Mouse (Mus musculus) stomach, embryonic 15.5 days (tissue): ENCODE measurements at regions not wholly inside any gene's neighbourhood (a gene's known extent, or its start where the extent isn't known, plus 50 kb on each side); places are given as distances from the start of the nearest gene placed in this dataset.
A peak's percentile ranks its signal among the peaks of the same experiment; 100 is the strongest.

Experiments
- ATAC-seq: fragments of 200-750 bp; cut with Nextera tagmentation; 2 replicates; pipeline ENCODE4 v1.8.0; 2017; ENCODE audit warnings: low read depth, moderate number of reproducible peaks, moderate TSS enrichment; ENCODE audit not compliant: insufficient read depth, low FRiP score
- H3K27ac ChIP-seq: fragments of 300-500 bp; sonication (generic); 2 replicates; pipeline ENCODE4 v1.5.1; 2015; ENCODE audit warnings: mild to moderate bottlenecking, inconsistent platforms
- H3K27me3 ChIP-seq: fragments of 300-500 bp; sonication (generic); replicated peaks from 2 replicates; pipeline ENCODE4 v1.6.1; 2015; ENCODE audit warnings: inconsistent platforms
- H3K36me3 ChIP-seq: fragments of 300-500 bp; sonication (generic); 2 replicates; pipeline ENCODE4 v1.6.1; 2015; ENCODE audit warnings: inconsistent platforms
- H3K4me1 ChIP-seq: fragments of 300-500 bp; sonication (generic); 2 replicates; pipeline ENCODE4 v1.6.1; 2015; ENCODE audit warnings: inconsistent platforms
- H3K4me2 ChIP-seq: fragments of 300-500 bp; sonication (generic); 2 replicates; pipeline ENCODE4 v1.6.1; 2015; ENCODE audit warnings: mild to moderate bottlenecking, inconsistent platforms
- H3K4me3 ChIP-seq: fragments of 300-500 bp; sonication (generic); replicated peaks from 2 replicates; pipeline ENCODE4 v1.5.1; 2015; ENCODE audit warnings: inconsistent platforms
- H3K9ac ChIP-seq: fragments of 300-500 bp; sonication (generic); 2 replicates; pipeline ENCODE4 v1.6.1; 2015; ENCODE audit warnings: inconsistent platforms
- H3K9me3 ChIP-seq: fragments of 300-500 bp; sonication (generic); 2 replicates; pipeline ENCODE4 v1.6.1; 2016; ENCODE audit warnings: inconsistent platforms
- WGBS: fragments of 180-500 bp; shearing (Covaris S2); methylation state at CpG from one replicate; pipeline ENCODE4 v1.1.7; 2015; 5-methylcytosine and 5-hydroxymethylcytosine counted together

GRCm38 (mm10) chr4:7751208-7751607 is 487.6 kb downstream of the Car8 start:
- H3K4me3 ChIP-seq: no peak overlapping the region
- no peaks in the 10 kb centered on the region for H3K27me3 ChIP-seq
- 76% methylated on average over 1 of the region's 1 CpGs for WGBS
- H3K4me2 ChIP-seq: no peak overlapping the region
- no peaks in the 10 kb centered on the region for H3K4me1 ChIP-seq
- H3K36me3 ChIP-seq: no peaks in the 10 kb centered on the region
- ATAC-seq: no peak
- no peak overlapping the region for H3K9ac ChIP-seq
- H3K27ac ChIP-seq: no peak overlapping the region
- no peaks in the 10 kb centered on the region for H3K9me3 ChIP-seq

DNA sequence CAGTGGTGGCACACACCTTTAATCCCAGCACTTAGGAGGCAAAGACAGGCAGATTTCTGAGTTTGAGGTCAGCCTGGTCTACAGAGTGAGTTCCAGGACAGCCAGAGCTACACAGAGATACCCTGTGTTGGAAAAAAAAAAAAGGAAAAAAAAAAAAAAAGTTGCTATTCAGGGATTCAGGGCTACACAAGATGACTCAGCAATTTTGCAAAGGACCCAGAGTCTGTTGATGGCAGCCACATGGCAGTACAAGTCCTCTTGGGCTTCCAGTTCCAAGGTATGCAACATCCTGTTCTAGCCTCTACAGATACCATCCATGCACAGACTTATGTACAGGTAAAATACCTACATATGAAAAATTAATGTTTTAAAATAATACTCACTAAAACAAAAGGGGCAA is 515.9 kb downstream of the Car8 start:
- no peak overlapping the region for H3K4me2 ChIP-seq
- ATAC-seq: no peak
- H3K4me3 ChIP-seq: no peak overlapping the region
- no peaks in the 10 kb centered on the region for H3K27me3 ChIP-seq
- no peaks in the 10 kb centered on the region for H3K9me3 ChIP-seq
- no peak overlapping the region for H3K9ac ChIP-seq
- H3K27ac ChIP-seq: no peak overlapping the region
- H3K4me1 ChIP-seq: no peaks in the 10 kb centered on the region
- no peaks in the 10 kb centered on the region for H3K36me3 ChIP-seq

- H3K27me3 ChIP-seq: no peaks in the 10 kb centered on the region
- no peaks in the 10 kb centered on the region for H3K9me3 ChIP-seq
- no peak overlapping the region for H3K4me2 ChIP-seq
- ATAC-seq: no peak
- no peaks in the 10 kb centered on the region for H3K4me1 ChIP-seq
- H3K36me3 ChIP-seq: no peaks in the 10 kb centered on the region
- no peak overlapping the region for H3K9ac ChIP-seq
- H3K4me3 ChIP-seq: no peak overlapping the region
- WGBS: 80% methylated on average over 4 of the region's 4 CpGs
- H3K27ac ChIP-seq: no peak overlapping the region
These were observed 550.3 kb downstream of the Car8 start for GRCm38 (mm10) chr4:7688516-7688915.

DNA sequence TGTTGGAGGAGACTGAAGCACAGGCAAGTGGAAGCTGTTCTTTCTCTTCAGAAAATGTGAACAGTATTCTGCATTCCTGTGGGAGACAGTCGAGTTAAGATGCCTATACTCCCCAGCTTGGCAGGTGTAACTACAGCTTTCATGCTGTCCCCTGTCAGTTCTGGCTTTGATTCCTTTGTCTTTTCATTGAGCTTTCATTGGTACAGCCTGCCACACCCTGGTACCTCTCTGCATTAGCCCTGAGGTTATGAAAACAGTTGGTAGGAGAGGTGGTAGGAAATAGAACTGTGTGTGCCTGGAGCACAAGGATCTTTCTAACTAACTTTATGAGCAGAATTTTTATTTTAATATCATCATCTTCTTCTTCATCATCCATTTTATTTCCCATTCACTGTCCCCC is 551.6 kb downstream of the Car8 start:
- ATAC-seq: no peak
- no peaks in the 10 kb centered on the region for H3K4me1 ChIP-seq
- H3K27ac ChIP-seq: no peak overlapping the region
- no peaks in the 10 kb centered on the region for H3K9me3 ChIP-seq
- H3K36me3 ChIP-seq: no peaks in the 10 kb centered on the region
- H3K27me3 ChIP-seq: no peaks in the 10 kb centered on the region
- no peak overlapping the region for H3K4me3 ChIP-seq
- H3K9ac ChIP-seq: no peak overlapping the region
- H3K4me2 ChIP-seq: no peak overlapping the region
- 72% methylated on average over 1 of the region's 1 CpGs for WGBS

- Histone ChIP-seq H3K9ac (no peak overlapping the region), H3K27me3 (no peaks in the 10 kb centered on the region), H3K9me3 (no peaks in the 10 kb centered on the region), H3K4me2 (no peak overlapping the region), H3K27ac (peak overlapping the region; percentile 67), H3K4me1 (0 out of 2 replicates have a peak, but pooled peaks cover 6% of the 10 kb centered on the region), H3K36me3 (no peaks in the 10 kb centered on the region), H3K4me3 (no peak overlapping the region)
- peak; percentile 28; the same call in 1 of the 2 replicates for ATAC-seq
- 62% methylated on average over 4 of the region's 4 CpGs for WGBS
These were observed 568.1 kb downstream of the Car8 start for GRCm38 (mm10) chr4:7670795-7671105.

GRCm38 (mm10) chr4:7669992-7670794 is 568.6 kb downstream of the Car8 start:
- peak overlapping the region; percentile 67 for H3K27ac ChIP-seq

GRCm38 (mm10) chr4:7666935-7667594 is 571.8 kb downstream of the Car8 start:
- no peak overlapping the region for H3K9ac ChIP-seq
- peak overlapping the region; percentile 27; the same call in 1 of the 2 replicates for H3K4me2 ChIP-seq
- no peaks in the 10 kb centered on the region for H3K27me3 ChIP-seq
- no peaks in the 10 kb centered on the region for H3K9me3 ChIP-seq
- peak; percentile 72 for ATAC-seq
- 38% methylated on average over 7 of the region's 7 CpGs for WGBS
- no peaks in the 10 kb centered on the region for H3K36me3 ChIP-seq
- no peak overlapping the region; the same call in 1 of the 2 replicates for H3K27ac ChIP-seq
- no peak overlapping the region for H3K4me3 ChIP-seq
- H3K4me1 ChIP-seq: 0 out of 2 replicates have a peak, but pooled peaks cover 6% of the 10 kb centered on the region

More at GRCm38 (mm10) chr4:7669992-7670794, 568.6 kb downstream of the Car8 start:
- WGBS: 42% methylated on average over 4 of the region's 4 CpGs
- H3K4me1 ChIP-seq: 0 out of 2 replicates have a peak, but pooled peaks cover 6% of the 10 kb centered on the region
- no peak overlapping the region for H3K9ac ChIP-seq
- H3K4me3 ChIP-seq: no peak overlapping the region
- H3K36me3 ChIP-seq: no peaks in the 10 kb centered on the region
- no peaks in the 10 kb centered on the region for H3K9me3 ChIP-seq
- H3K27me3 ChIP-seq: no peaks in the 10 kb centered on the region
- peak; percentile 71; the same call in 1 of the 2 replicates for ATAC-seq
- no peak overlapping the region for H3K4me2 ChIP-seq

GRCm38 (mm10) chr4:7642878-7643590 is 595.8 kb downstream of the Car8 start:
- no peak for ATAC-seq
- H3K36me3 ChIP-seq: no peaks in the 10 kb centered on the region
- no peak overlapping the region for H3K27ac ChIP-seq
- H3K9ac ChIP-seq: no peak overlapping the region
- H3K4me3 ChIP-seq: no peak overlapping the region
- H3K27me3 ChIP-seq: no peaks in the 10 kb centered on the region
- H3K4me2 ChIP-seq: no peak overlapping the region
- WGBS: 75% methylated on average over 8 of the region's 8 CpGs
- H3K4me1 ChIP-seq: no peaks in the 10 kb centered on the region
- H3K9me3 ChIP-seq: no peaks in the 10 kb centered on the region

DNA sequence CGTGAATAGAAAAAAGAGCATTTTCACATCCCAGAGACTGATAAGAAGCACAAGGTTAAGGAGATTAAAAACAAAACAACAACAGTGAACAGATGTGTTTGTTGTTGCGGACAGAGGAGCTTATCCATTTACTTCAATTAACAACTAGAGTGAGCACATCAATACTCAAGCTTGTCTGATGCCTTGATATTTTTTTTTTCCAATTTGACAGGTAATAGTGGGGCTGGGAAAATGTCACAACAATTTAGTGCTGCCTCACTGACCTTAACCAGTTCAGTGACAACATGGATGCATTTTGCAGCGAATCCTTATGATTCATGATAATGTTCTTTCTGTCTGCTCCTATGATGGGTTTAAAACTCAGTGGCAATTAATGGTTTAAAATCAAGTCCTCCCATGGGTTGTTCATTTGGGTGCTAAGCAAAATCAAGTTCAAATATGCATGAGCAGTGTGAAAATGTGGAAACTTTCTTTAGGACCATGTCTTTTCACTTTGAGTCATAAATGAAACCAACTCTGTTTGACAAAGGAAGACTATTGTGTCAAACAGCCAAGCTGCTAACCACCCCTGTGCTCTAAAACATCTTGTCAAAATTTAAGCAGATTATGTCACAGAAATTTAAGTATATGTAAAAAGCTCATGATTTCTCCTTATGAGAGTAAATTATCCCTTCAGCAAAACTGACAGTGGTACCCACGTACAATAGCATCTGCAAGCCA is 641.0 kb downstream of the Car8 start:
- Histone ChIP-seq H3K9me3 (no peaks in the 10 kb centered on the region), H3K4me2 (no peak overlapping the region), H3K27me3 (no peaks in the 10 kb centered on the region), H3K9ac (no peak overlapping the region), H3K4me3 (no peak overlapping the region), H3K36me3 (no peaks in the 10 kb centered on the region), H3K4me1 (no peaks in the 10 kb centered on the region), H3K27ac (no peak overlapping the region)
- no peak for ATAC-seq
- WGBS: 64% methylated on average over 4 of the region's 4 CpGs

- Histone ChIP-seq H3K4me1 (no peaks in the 10 kb centered on the region), H3K27me3 (no peaks in the 10 kb centered on the region), H3K4me3 (no peak overlapping the region), H3K27ac (no peak overlapping the region), H3K9ac (no peak overlapping the region), H3K9me3 (no peaks in the 10 kb centered on the region), H3K4me2 (no peak overlapping the region), H3K36me3 (no peaks in the 10 kb centered on the region)
- ATAC-seq: no peak
- 44% methylated on average over 4 of the region's 4 CpGs for WGBS
These were observed 642.7 kb downstream of the Car8 start for GRCm38 (mm10) chr4:7596116-7596515.

- H3K27ac ChIP-seq: no peak overlapping the region
- no peaks in the 10 kb centered on the region for H3K9me3 ChIP-seq
- H3K4me2 ChIP-seq: no peak overlapping the region
- WGBS: 80% methylated on average over 4 of the region's 4 CpGs
- no peaks in the 10 kb centered on the region for H3K36me3 ChIP-seq
- H3K4me3 ChIP-seq: no peak overlapping the region
- no peak overlapping the region for H3K9ac ChIP-seq
- H3K4me1 ChIP-seq: no peaks in the 10 kb centered on the region
- no peaks in the 10 kb centered on the region for H3K27me3 ChIP-seq
- ATAC-seq: no peak
These were observed 655.0 kb downstream of the Car8 start for GRCm38 (mm10) chr4:7583851-7584250.
